Mouse (Mus musculus) stomach, embryonic 16.5 days (tissue): ENCODE results near the gene Fez1. TPM values are rescaled to one million over a fixed set of nuclear protein-coding genes. Genes with fewer than 3 reads are reported as not detected.
A peak's percentile ranks its signal among the peaks of the same experiment; 100 is the strongest.

ENCODE experiments used
- ATAC-seq: fragments of 200-750 bp; cut with Nextera tagmentation; 2 replicates; pipeline ENCODE4 v1.8.0; 2017; ENCODE audit warnings: moderate number of reproducible peaks, moderate TSS enrichment; ENCODE audit not compliant: insufficient read depth, low FRiP score
- H3K27ac ChIP-seq: fragments of 300-500 bp; sonication (generic); 2 replicates; pipeline ENCODE4 v1.5.1; 2014; ENCODE audit warnings: low read length
- H3K27me3 ChIP-seq: fragments of 300-500 bp; sonication (generic); 2 replicates; pipeline ENCODE4 v1.6.1; 2014; ENCODE audit warnings: low read length, control low read depth, mixed read lengths; ENCODE audit not compliant: control insufficient read depth, insufficient read depth
- H3K36me3 ChIP-seq: fragments of 300-500 bp; sonication (generic); 2 replicates; pipeline ENCODE4 v1.6.1; 2014; ENCODE audit warnings: low read length; ENCODE audit not compliant: control insufficient read depth, insufficient read depth
- H3K4me1 ChIP-seq: fragments of 300-500 bp; sonication (generic); 2 replicates; pipeline ENCODE4 v1.6.1; 2014; ENCODE audit warnings: low read length, control low read depth, mixed read lengths; ENCODE audit not compliant: control insufficient read depth, insufficient read depth
- H3K4me2 ChIP-seq: fragments of 300-500 bp; sonication (generic); 2 replicates; pipeline ENCODE4 v1.6.1; 2014; ENCODE audit warnings: low read depth, low read length, mixed read lengths
- H3K4me3 ChIP-seq: fragments of 300-500 bp; sonication (generic); replicated peaks from 2 replicates; pipeline ENCODE4 v1.5.1; 2014; ENCODE audit warnings: mild to moderate bottlenecking, low read length
- H3K9ac ChIP-seq: fragments of 300-500 bp; sonication (generic); 2 replicates; pipeline ENCODE4 v1.6.1; 2014; ENCODE audit warnings: low read length
- H3K9me3 ChIP-seq: fragments of 300-500 bp; sonication (generic); replicated peaks from 2 replicates; pipeline ENCODE4 v1.6.1; 2016; ENCODE audit warnings: low read length, control low read depth; ENCODE audit not compliant: control insufficient read depth
- WGBS: fragments of 180-500 bp; shearing (Covaris S2); extraction: QIAGEN DNeasy Blood & Tissue Kit; methylation state at CpG from one replicate; pipeline ENCODE4 v1.1.7; 2014; 5-methylcytosine and 5-hydroxymethylcytosine counted together
- polyA plus RNA-seq: library from polyadenylated mRNA; unstranded; fragments of >200 nt; fragmentation: Nextera tagmentation; extraction: Ambion mirVana; gene quantifications from 2 replicates; pipeline ENCODE4 v1.2.1, GENCODE M21; 2015

Gene Fez1
- polyA plus RNA-seq = 13.1 and 14.4 TPM in 2 replicates

DNA sequence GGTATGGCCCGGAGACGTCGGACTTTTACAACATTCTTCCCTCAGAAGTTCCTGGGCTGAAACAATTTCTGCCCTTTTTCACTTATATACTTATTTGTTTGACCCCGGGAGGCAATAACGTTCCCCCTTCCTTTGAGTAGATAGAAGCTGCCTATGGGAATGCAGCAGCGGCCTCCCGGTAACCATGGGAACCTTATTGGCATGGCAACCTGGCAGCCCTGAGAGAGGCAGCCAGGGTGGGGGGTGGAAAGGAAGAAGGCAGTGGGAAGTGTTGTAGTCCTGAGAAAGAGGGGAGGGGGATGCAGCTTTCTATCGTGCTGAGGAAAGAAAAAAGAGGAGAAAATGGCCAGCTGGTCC lies at the start of gene Fez1:
Gene Fez1, plus strand, starts transcription at position 221 of the 357 bp plus-strand sequence.
- Histone ChIP-seq H3K9ac (no peak within 1 kb of the TSS), H3K9me3 (no peaks in the 10 kb centered on the region), H3K4me1 (0 out of 2 replicates have a peak, but pooled peaks cover 4% of the 10 kb centered on the region), H3K27me3 (no peaks in the 10 kb centered on the region), H3K4me3 (no peak within 1 kb of the TSS), H3K27ac (no peak within 1 kb of the TSS), H3K36me3 (no peaks in the 10 kb centered on the region), H3K4me2 (peak within 1 kb of the TSS; percentile 22)
- ATAC-seq = peak; percentile 50; the same call in 1 of the 2 replicates
- WGBS = 4% methylated on average over 8 of the region's 8 CpGs

DNA sequence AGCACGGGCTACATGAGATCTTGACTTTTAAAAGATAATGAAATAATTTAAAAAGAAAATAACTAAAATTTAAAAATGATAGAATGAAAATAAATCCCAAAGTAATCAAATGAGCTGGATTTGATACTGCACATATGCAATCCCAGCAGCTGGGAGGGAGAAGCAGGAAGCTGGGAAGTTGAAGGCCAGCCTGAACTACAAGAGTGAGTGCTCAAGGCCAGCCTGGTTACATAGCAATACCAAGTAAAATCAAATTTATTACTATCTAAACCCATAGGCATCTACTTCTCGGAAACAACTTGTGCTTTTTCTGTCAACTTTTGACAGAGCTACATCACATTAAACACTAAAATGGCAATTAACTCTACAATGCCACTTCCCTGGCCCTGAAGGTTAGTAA lies 37.7 kb upstream of the Fez1 start:
- Histone ChIP-seq H3K27ac (no peak overlapping the region), H3K4me1 (no peaks in the 10 kb centered on the region), H3K4me3 (no peak overlapping the region), H3K9me3 (no peaks in the 10 kb centered on the region), H3K9ac (no peak overlapping the region), H3K36me3 (peaks cover 21% of the 10 kb centered on the region), H3K27me3 (no peaks in the 10 kb centered on the region), H3K4me2 (no peak overlapping the region)
- no peak for ATAC-seq
- WGBS = 85% methylated on average over 2 of the region's 2 CpGs

DNA sequence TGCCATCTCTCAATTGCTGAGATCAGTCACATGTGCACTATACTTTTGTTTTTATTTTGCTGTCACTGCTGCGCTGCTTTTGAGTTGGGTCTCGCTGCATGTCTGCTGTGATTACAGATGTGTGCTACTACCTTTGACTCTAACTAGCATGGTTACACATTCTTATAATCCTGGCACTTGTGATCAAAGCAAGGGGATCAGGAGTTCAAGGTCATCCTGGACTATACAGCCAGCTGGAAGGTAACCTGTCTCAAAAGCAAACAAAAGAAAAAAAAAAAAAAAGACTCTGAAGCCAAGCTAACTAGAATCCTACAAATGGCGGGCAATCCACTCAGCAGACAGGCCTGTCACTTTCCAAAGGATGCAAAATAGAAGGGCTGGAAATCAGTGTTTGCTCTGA lies 29.5 kb upstream of the Fez1 start:
- Histone ChIP-seq H3K4me1 (peaks cover 13% of the 10 kb centered on the region), H3K4me2 (no peak overlapping the region), H3K27ac (no peak overlapping the region), H3K9ac (no peak overlapping the region), H3K27me3 (no peaks in the 10 kb centered on the region), H3K4me3 (no peak overlapping the region), H3K9me3 (no peaks in the 10 kb centered on the region), H3K36me3 (peaks cover 10% of the 10 kb centered on the region)
- no peak for ATAC-seq
- 82% methylated on average over 3 of the region's 3 CpGs for WGBS

DNA sequence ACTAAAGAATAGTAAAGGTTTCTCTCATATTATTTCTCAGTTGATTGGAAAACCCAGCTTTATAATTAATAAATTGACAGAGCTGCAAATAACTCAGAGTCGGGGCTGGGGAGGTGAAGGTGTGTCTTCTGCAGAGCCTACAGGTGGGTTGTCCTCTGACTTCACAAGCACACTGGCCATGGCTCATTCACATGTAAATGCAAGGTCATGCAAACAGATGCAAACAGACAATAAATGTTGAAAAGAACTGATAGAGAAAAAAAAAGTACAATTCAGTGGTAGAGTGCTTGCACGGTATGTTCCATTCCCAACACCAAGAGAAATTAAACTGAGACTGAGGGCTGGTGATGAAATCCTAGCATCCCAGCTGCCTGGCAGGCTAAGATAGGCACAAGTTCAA lies 27.2 kb upstream of the Fez1 start:
- no peak for ATAC-seq
- peaks cover 6% of the 10 kb centered on the region; the same call in 1 of the 2 replicates for H3K36me3 ChIP-seq
- 86% methylated on average over 2 of the region's 2 CpGs for WGBS
- H3K27me3 ChIP-seq = no peaks in the 10 kb centered on the region
- no peaks in the 10 kb centered on the region for H3K9me3 ChIP-seq
- no peak overlapping the region for H3K27ac ChIP-seq
- no peak overlapping the region for H3K4me3 ChIP-seq
- H3K4me1 ChIP-seq = peaks cover 13% of the 10 kb centered on the region
- H3K9ac ChIP-seq = no peak overlapping the region
- H3K4me2 ChIP-seq = no peak overlapping the region

DNA sequence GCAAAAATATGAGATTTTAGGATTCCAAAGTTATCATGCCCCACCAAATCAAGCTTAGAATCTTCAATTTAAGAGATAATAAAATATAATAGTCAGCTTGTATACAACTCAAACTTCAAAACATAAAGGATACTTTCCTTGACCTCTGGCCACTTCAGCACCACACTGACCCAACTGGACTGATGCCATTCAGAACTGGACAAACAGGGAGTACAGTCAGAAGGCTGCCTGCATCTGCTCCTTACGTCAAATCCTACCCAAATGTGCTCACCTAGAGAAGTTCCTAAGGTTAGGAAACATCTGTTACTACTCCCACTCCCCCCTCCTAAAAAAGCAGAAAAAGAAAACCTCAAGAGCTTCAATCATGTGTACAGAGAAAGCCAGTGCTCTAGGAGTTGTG lies 26.1 kb upstream of the Fez1 start:
- H3K27me3 ChIP-seq = no peaks in the 10 kb centered on the region
- H3K4me3 ChIP-seq = no peak overlapping the region
- WGBS = 66% methylated on average over 1 of the region's 1 CpGs
- 0 out of 2 replicates have a peak overlapping the region, but pooled peaks have one; percentile 22 for H3K9ac ChIP-seq
- 0 out of 2 replicates have a peak, but pooled peaks cover 3% of the 10 kb centered on the region for H3K36me3 ChIP-seq
- H3K4me2 ChIP-seq = peak overlapping the region; percentile 89
- H3K9me3 ChIP-seq = no peaks in the 10 kb centered on the region
- H3K27ac ChIP-seq = no peak overlapping the region
- peaks cover 13% of the 10 kb centered on the region for H3K4me1 ChIP-seq
- ATAC-seq = no peak

DNA sequence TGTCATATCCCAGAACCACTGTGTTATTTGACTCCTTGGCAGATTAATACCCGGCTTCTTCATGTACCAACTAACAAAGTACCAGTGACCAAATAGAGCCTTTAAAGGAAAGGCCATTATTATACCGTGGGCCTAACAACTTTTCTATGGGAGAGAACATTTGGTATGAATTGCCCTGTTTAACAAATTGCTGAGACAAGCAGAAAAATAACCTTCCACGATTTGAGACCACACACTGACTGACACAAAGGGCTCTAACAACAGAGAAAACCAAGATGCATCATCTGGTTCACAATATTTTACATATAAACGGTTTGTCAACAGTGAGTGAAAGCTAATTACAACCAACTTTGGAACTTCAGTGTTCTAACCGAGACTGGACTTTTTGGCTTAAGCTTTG lies 25.4 kb upstream of the Fez1 start:
- H3K9ac ChIP-seq = peak overlapping the region; percentile 93
- 0 out of 2 replicates have a peak, but pooled peaks cover 2% of the 10 kb centered on the region for H3K36me3 ChIP-seq
- H3K27ac ChIP-seq = no peak overlapping the region
- no peaks in the 10 kb centered on the region for H3K27me3 ChIP-seq
- H3K4me2 ChIP-seq = peak overlapping the region; percentile 89
- peak overlapping the region; percentile 98 for H3K4me3 ChIP-seq
- ATAC-seq = no peak
- H3K4me1 ChIP-seq = peaks cover 13% of the 10 kb centered on the region
- no peaks in the 10 kb centered on the region for H3K9me3 ChIP-seq
- WGBS = 13% methylated on average over 5 of the region's 5 CpGs

DNA sequence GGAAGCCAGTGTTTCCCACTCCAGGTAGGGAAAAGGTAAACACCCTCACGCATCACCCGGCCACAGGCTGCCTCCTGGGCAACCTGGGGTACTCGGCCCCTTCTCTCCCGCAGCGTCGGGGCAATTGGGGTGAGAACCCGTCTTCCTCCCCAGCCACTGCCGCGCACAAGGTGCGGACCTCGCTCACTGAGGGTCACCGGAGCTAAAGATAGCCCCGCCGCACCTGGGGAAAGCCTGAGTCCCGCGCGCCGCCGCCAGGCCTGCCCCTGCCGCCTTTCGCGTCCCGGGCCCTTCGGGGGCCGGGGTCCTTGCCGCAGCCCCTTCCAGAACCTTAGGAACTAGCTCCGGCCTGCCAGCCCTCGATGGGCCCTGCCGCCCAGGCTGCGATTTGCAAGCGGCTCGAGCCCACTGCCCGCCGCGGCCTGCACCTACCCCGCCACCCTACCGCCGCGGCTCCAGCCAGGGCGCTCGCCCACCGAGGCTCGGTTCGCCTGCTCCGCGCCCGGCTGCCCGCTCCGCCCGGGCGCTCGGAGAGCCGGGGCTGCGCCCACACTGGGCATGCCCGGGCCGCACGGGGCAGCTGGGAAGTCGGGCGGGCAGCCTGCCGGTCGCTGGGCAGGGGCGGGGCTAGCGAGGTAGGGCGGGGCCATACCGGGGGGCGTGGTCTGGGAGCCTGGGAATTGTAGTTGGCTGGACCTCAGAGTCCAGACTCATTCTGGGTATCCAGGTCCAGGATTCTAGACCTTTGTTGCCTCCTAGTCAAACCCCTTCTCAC lies 24.7 kb upstream of the Fez1 start, which contains the start of gene Ei24:
Gene Ei24, minus strand, starts transcription at position 613 of the 775 bp plus-strand sequence.
- Histone ChIP-seq H3K27ac (peak within 1 kb of the TSS; percentile 69), H3K9ac (peak within 1 kb of the TSS; percentile 93), H3K4me1 (peaks cover 13% of the 10 kb centered on the region), H3K9me3 (no peaks in the 10 kb centered on the region), H3K27me3 (no peaks in the 10 kb centered on the region), H3K4me3 (peak within 1 kb of the TSS; percentile 98), H3K4me2 (peak within 1 kb of the TSS; percentile 89), H3K36me3 (no peaks in the 10 kb centered on the region)
- under 1% methylated on average over 66 of the region's 66 CpGs for WGBS
- peak; percentile 99 for ATAC-seq

DNA sequence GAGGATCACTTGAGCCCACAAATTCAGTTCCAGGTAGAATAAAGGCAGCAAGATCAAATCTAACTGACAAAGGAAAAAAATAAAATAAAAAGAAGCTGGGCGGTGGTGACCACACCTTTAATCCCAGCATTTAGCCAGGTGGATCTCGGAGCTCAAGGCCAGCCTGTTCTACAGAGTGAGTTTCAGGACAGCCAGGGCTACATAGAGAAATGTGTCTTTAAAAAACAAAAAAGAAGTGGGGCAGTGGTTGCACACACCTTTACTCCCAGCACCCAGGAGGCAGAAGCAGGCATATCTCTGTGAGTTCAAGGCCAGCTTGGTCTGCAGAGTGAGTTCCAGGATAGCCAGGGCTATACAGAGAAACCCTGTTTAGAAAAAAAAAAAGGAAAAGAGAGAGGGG lies 19.7 kb upstream of the Fez1 start:
- WGBS = 80% methylated on average over 2 of the region's 2 CpGs
- H3K9ac ChIP-seq = no peak overlapping the region
- no peak overlapping the region for H3K27ac ChIP-seq

DNA sequence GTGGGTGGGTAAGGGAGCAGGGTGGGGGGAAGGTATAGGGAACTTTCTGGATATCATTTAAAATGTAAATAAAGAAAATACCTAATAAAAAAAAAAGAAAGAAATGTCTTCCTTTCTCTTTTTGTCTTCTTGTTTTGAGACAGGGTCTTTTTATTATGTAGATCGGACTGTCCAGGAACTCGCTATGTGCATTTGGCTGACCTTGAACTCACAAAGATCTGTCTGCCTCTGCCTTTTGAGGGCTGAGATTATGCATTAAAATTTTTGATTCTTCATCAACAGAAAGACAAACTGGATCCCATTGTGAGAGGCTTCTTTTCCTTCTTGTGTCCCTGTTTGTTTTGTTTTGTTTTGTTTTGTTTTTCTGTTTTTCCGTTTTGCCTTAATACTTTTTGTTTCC lies 18.7 kb upstream of the Fez1 start:
- Histone ChIP-seq H3K27me3 (no peaks in the 10 kb centered on the region), H3K9me3 (no peaks in the 10 kb centered on the region), H3K36me3 (no peaks in the 10 kb centered on the region), H3K4me3 (no peak overlapping the region), H3K27ac (no peak overlapping the region), H3K9ac (no peak overlapping the region), H3K4me1 (no peaks in the 10 kb centered on the region), H3K4me2 (no peak overlapping the region)
- ATAC-seq = no peak
- WGBS = 82% methylated on average over 3 of the region's 3 CpGs

More for the DNA sequence above, 19.7 kb upstream of the Fez1 start:
- Histone ChIP-seq H3K4me1 (no peaks in the 10 kb centered on the region), H3K4me2 (no peak overlapping the region), H3K27me3 (no peaks in the 10 kb centered on the region), H3K4me3 (no peak overlapping the region), H3K36me3 (no peaks in the 10 kb centered on the region), H3K9me3 (no peaks in the 10 kb centered on the region)
- no peak for ATAC-seq
